Mouse (Mus musculus): ENCODE results near the gene Eif4ebp2.
"Not testable (repeated sequence)": the region's sequence is repeated elsewhere in the genome, so short reads cannot be mapped to it uniquely, and the experiment has no call there.

- not testable (repeated sequence) for TF ChIP-seq CTCF (IDR thresholded peaks at IDR 0.05; ENCODE audit: insufficient read depth, low read length); POLR2A (IDR thresholded peaks at IDR 0.05; ENCODE audit: borderline replicate concordance, extremely low read depth, low read depth, low read length)
Observed at GRCm38 (mm10) chr10:61453171-61453570, 710 bp upstream of the Eif4ebp2 start.

All from lung, adult 2 months (tissue).